Mouse (Mus musculus) stomach, postnatal 0 days (tissue): ENCODE results near the gene Vcp.

Experiments used
- CTCF ChIP-seq: IDR thresholded peaks from 2 replicates; pipeline ENCODE4 v1.5.1; 2016; ENCODE audit warnings: antibody characterized with exemption, low read depth, mild to moderate bottlenecking, moderate library complexity
- EP300 ChIP-seq: optimal IDR thresholded peaks from 2 replicates; pipeline ENCODE3; 2016; ENCODE audit warnings: antibody characterized with exemption

DNA sequence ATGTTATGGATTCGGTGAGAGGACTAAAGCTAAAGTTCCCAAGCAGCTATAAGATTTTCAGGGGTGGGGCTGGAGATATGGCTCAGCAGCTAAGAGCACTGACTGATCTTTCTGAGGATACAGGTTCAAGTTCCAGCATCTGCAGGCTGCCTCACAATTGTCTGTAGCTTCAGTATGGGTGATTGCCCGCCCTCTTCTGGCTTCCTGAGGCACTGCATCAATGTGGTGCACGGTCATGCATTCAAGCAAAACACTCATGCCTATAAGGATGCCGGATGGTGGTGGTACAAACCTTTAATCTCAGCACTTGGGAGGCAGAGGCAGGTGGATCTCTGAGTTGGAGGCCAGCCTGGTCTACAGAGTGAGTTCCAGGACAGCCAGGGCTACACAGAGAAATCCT, 38.7 kb downstream of the Vcp start:
- TF ChIP-seq EP300 (no peak), CTCF (peak; percentile 82)
